Mouse (Mus musculus) splenic B cell, adult 2 months (primary cell): Measurements from ENCODE around the gene Clrn3.
A peak's percentile ranks its signal among the peaks of the same experiment; 100 is the strongest.
"Not testable (repeated sequence)": the region's sequence is repeated elsewhere in the genome, so short reads cannot be mapped to it uniquely, and the experiment has no call there.

Experiments used
- DNase-seq: peaks from one replicate; pipeline ENCODE4 v3.0.0-alpha.2; 2011; ENCODE audit warnings: low read depth, low spot score
- H3K27me3 ChIP-seq: 2 replicates; pipeline ENCODE4 v1.6.1; 2012; ENCODE audit warnings: mild to moderate bottlenecking, low read length, moderate library complexity, mixed read lengths; ENCODE audit not compliant: control insufficient read depth, poor library complexity, insufficient read depth, severe bottlenecking
- H3K36me3 ChIP-seq: 2 replicates; pipeline ENCODE4 v1.6.1; 2012; ENCODE audit warnings: mild to moderate bottlenecking, low read length, moderate library complexity, mixed read lengths; ENCODE audit not compliant: control insufficient read depth, poor library complexity, insufficient read depth, severe bottlenecking

The Clrn3 gene

GRCm38 (mm10) chr7:135521755-135522512, 6.5 kb downstream of the Clrn3 start:
- DNase-seq, result no peak

GRCm38 (mm10) chr7:135520241-135520640, 8.2 kb downstream of the Clrn3 start:
- no peak for DNase-seq
- no peaks in the 10 kb centered on the region for H3K27me3 ChIP-seq
- H3K36me3 ChIP-seq, result no peaks in the 10 kb centered on the region

More at GRCm38 (mm10) chr7:135521755-135522512, 6.5 kb downstream of the Clrn3 start:
- H3K27me3 ChIP-seq, result no peaks in the 10 kb centered on the region
- H3K36me3 ChIP-seq, result no peaks in the 10 kb centered on the region

- DNase-seq, result no peak
- Histone ChIP-seq H3K27me3 (no peaks in the 10 kb centered on the region), H3K36me3 (no peaks in the 10 kb centered on the region)
Observed at GRCm38 (mm10) chr7:135517191-135517590, 11.3 kb downstream of the Clrn3 start.

GRCm38 (mm10) chr7:135511723-135512122, 16.7 kb downstream of the Clrn3 start:
- H3K36me3 ChIP-seq, result no peaks in the 10 kb centered on the region
- no peaks in the 10 kb centered on the region for H3K27me3 ChIP-seq

DNA sequence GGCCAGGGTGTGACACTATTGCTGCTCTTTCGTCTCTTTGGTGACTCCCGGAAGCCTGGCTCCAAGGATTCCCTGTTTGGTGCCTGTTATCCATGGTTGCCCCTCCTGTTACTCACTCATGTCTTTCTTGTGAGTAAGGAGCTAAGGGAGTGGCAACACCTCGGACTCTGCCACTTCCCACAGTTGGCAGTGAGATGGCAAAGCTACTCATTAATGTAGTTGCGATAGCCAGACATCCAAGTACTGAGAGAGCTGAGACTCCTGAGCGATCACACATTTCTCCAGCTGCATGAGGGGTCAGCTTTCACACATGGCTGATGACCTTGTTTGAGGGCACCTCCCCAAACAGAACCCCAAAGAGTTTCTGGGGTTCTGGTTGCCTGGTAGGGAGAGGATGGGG, 18.0 kb downstream of the Clrn3 start:
- no peak for DNase-seq
- H3K36me3 ChIP-seq, result no peaks in the 10 kb centered on the region
- H3K27me3 ChIP-seq, result no peaks in the 10 kb centered on the region

More at GRCm38 (mm10) chr7:135511723-135512122, 16.7 kb downstream of the Clrn3 start:
- DNase-seq, result no peak

- no peak for DNase-seq
- H3K27me3 ChIP-seq, result no peaks in the 10 kb centered on the region
- no peaks in the 10 kb centered on the region for H3K36me3 ChIP-seq
Observed at GRCm38 (mm10) chr7:135509272-135509671, 19.2 kb downstream of the Clrn3 start.

DNA sequence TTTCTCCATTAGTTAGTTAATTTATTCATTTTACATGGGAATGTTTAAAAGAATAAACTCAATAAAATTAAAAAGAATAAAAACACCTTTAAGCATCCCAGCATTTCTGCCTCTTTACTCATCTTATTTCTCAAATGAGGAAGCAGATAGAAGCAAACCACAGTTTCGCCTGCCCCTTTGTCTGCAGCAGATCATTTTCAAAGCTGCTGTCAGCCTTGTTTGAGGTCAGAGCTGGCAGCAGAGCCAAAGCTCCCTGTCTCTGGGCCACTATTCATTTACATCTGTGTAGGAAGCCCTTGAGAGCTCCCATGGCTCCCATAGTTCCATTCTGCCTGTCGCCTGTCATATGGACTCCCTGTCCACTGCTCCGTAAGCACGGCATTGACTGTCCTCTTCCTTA, 19.9 kb downstream of the Clrn3 start:
- Histone ChIP-seq H3K36me3 (no peaks in the 10 kb centered on the region), H3K27me3 (no peaks in the 10 kb centered on the region)
- no peak for DNase-seq

- not testable (repeated sequence) for H3K36me3 ChIP-seq, DNase-seq, H3K27me3 ChIP-seq
Observed at GRCm38 (mm10) chr7:135506506-135506905, 21.9 kb downstream of the Clrn3 start.

DNA sequence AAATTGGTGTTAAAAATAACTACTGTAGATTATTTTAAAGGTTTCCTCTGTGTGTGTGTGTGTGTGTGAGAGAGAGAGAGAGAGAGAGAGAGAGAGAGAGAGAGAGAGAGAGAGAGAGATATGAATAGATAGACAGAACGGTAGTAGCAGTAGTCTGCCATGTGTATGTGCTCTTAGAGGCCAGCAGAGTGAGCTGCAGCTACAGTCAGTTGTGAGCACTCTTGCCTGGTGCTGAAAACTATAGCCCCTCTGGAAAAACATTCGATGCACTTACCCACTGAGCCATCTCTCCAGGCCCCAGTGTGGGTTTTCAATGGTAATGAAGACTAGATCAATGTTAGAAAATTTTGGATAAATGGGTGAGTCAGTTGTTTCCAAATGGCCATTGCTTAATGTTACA, 29.1 kb downstream of the Clrn3 start:
- no peak for DNase-seq
- H3K36me3 ChIP-seq, result no peaks in the 10 kb centered on the region
- no peaks in the 10 kb centered on the region for H3K27me3 ChIP-seq

GRCm38 (mm10) chr7:135498565-135499186, 29.8 kb downstream of the Clrn3 start:
- Histone ChIP-seq H3K36me3 (no peaks in the 10 kb centered on the region), H3K27me3 (no peaks in the 10 kb centered on the region)
- DNase-seq, result no peak

- no peaks in the 10 kb centered on the region for H3K27me3 ChIP-seq
- no peaks in the 10 kb centered on the region for H3K36me3 ChIP-seq
- DNase-seq, result no peak
Observed at GRCm38 (mm10) chr7:135495303-135495702, 33.2 kb downstream of the Clrn3 start.

DNA sequence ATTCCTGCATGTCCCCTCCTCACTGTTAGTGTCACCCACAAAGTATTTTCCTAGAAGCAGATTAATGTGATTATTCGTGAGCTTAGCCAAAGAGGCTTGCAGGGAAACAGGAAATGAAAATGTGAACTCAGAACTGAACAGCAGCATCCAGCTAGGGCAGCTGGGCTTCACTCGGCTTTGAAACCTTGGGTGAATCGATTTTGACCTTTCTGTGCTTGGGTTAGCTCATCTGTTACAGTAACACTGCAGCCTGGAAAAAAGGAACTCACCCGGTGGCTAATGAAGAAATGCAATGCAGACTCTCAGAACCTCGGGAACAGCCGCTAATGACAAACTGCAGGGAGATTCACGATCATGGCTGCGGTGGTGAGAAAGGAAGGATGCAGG, 38.0 kb downstream of the Clrn3 start:
- Histone ChIP-seq H3K27me3 (no peaks in the 10 kb centered on the region), H3K36me3 (no peaks in the 10 kb centered on the region)
- DNase-seq, result no peak

GRCm38 (mm10) chr7:135489724-135490499, 38.5 kb downstream of the Clrn3 start:
- H3K27me3 ChIP-seq, result no peaks in the 10 kb centered on the region; the same call in 1 of the 2 replicates
- DNase-seq, result peak; percentile 13
- no peaks in the 10 kb centered on the region for H3K36me3 ChIP-seq

DNA sequence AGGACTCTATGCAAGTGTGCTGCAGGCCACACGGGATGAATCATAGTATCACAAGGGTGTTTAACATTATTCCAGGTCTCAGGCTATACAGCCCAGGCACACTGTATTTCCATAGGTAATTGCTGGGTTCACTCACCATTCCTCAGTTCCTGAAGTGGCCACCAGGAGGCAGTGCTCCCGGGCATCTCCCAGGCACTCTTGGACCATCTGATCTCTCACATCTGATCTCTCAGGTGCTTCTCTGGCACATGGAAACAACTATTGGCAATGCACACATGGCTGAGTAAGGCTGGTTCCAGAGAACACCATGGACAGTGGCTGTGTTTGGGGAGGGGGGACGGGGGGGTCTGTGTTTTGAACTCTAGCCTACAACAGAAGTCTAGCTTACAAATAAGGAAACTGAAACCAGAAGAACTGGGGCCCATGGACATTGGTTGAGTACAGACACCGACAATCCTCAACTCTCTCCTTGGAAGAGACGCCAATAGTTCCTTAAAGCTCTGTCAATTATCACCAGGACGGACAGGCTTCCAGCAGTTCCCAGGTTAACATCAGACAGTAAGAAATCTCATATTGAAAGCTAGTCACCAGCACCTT, 40.1 kb downstream of the Clrn3 start:
- Histone ChIP-seq H3K36me3 (no peaks in the 10 kb centered on the region), H3K27me3 (no peaks in the 10 kb centered on the region; the same call in 1 of the 2 replicates)
- DNase-seq, result peak; percentile 46
